Mouse (Mus musculus) midbrain, postnatal 0 days (tissue): Measurements from ENCODE around the gene Inhbb. TPM values are rescaled to one million over a fixed set of nuclear protein-coding genes. Genes with fewer than 3 reads are reported as not detected.

Experiments used
- ATAC-seq: fragments of 200-750 bp; cut with Nextera tagmentation; 2 replicates; pipeline ENCODE4 v1.8.0; 2017; ENCODE audit warnings: moderate number of reproducible peaks, mild to moderate bottlenecking, moderate TSS enrichment, moderate library complexity; ENCODE audit not compliant: low FRiP score
- DNase-seq: peaks from one replicate; pipeline ENCODE4 v3.0.0-alpha.2; 2015; ENCODE audit warnings: low spot score
- H3K27ac ChIP-seq: fragments of 300-500 bp; sonication (generic); 2 replicates; pipeline ENCODE4 v1.5.1; 2014; ENCODE audit warnings: low read depth, mild to moderate bottlenecking, low read length, mixed read lengths
- H3K27me3 ChIP-seq: fragments of 300-500 bp; sonication (generic); 2 replicates; pipeline ENCODE4 v1.6.1; 2014; ENCODE audit warnings: low read length, control low read depth, mixed read lengths; ENCODE audit not compliant: insufficient read depth
- H3K36me3 ChIP-seq: fragments of 300-500 bp; sonication (generic); 2 replicates; pipeline ENCODE4 v1.6.1; 2014; ENCODE audit warnings: low read length, control low read depth, mixed read lengths; ENCODE audit not compliant: insufficient read depth
- H3K4me1 ChIP-seq: fragments of 300-500 bp; sonication (generic); 2 replicates; pipeline ENCODE4 v1.6.1; 2014; ENCODE audit warnings: mild to moderate bottlenecking, control low read depth, antibody characterized with exemption, low read length, mixed read lengths; ENCODE audit not compliant: insufficient read depth
- H3K4me2 ChIP-seq: fragments of 300-500 bp; sonication (generic); 2 replicates; pipeline ENCODE4 v1.6.1; 2014; ENCODE audit warnings: low read depth, mild to moderate bottlenecking, low read length, mixed read lengths; ENCODE audit not compliant: poor library complexity, severe bottlenecking
- H3K4me3 ChIP-seq: fragments of 300-500 bp; sonication (generic); 2 replicates; pipeline ENCODE4 v1.5.1; 2014; ENCODE audit warnings: low read depth, mild to moderate bottlenecking, low read length, moderate library complexity
- H3K9ac ChIP-seq: fragments of 300-500 bp; sonication (generic); replicated peaks from 2 replicates; pipeline ENCODE4 v1.6.1; 2014; ENCODE audit warnings: mild to moderate bottlenecking, low read length, moderate library complexity, mixed read lengths; ENCODE audit not compliant: poor library complexity, severe bottlenecking
- H3K9me3 ChIP-seq: fragments of 300-500 bp; sonication (generic); 2 replicates; pipeline ENCODE4 v1.6.1; 2016; ENCODE audit warnings: low read length, control low read depth
- CTCF ChIP-seq: IDR thresholded peaks from 2 replicates; pipeline ENCODE4 v1.5.1; 2016; ENCODE audit warnings: antibody characterized with exemption, mild to moderate bottlenecking
- WGBS: fragments of 180-500 bp; shearing (Covaris S2); extraction: QIAGEN DNeasy Blood & Tissue Kit; methylation state at CpG from one replicate; pipeline ENCODE4 v1.1.7; 2014; 5-methylcytosine and 5-hydroxymethylcytosine counted together
- polyA plus RNA-seq: library from polyadenylated mRNA; unstranded; fragments of >200 nt; fragmentation: Nextera tagmentation; extraction: Ambion mirVana; gene quantifications from 2 replicates; pipeline ENCODE4 v1.2.1, GENCODE M21; 2015
- total RNA-seq: library from RNA; depleted of rRNA; stranded (reverse); fragments of >200 nt; gene quantifications from 2 replicates; pipeline ENCODE4 v1.2.3, GENCODE M21; 2014

Gene Inhbb
- total and polyA plus RNA-seq, 2 experiments from 2014 or later, result 2.6 to 5.1 TPM

DNA sequence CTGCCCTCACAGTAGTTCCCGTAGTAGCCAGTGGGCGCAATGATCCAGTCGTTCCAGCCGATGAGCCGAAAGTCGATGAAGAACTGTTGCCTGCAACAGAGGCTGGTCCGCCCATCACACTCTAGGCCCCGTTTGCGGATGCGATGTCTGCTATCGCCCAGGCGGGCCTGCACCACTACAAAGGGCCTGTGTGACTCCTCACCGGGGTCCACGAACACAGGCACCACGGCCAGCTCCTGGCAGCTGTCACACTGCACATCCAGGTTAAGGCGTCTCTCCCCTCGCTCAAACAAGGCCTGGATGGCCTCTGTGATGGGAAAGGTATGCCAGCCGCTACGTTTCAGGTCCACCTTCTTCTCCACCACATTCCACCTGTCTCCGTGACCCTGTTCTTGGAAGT lies 4.5 kb downstream of the Inhbb start:
- TF ChIP-seq CTCF, result no peak
- H3K9ac ChIP-seq, result no peak overlapping the region
- H3K9me3 ChIP-seq, result no peaks in the 10 kb centered on the region
- no peaks in the 10 kb centered on the region for H3K36me3 ChIP-seq
- DNase-seq, result no peak
- no peak overlapping the region for H3K4me2 ChIP-seq
- no peak overlapping the region for H3K4me3 ChIP-seq
- no peak overlapping the region for H3K27ac ChIP-seq
- 85% methylated on average over 20 of the region's 20 CpGs for WGBS
- peaks cover 26% of the 10 kb centered on the region for H3K27me3 ChIP-seq
- no peaks in the 10 kb centered on the region for H3K4me1 ChIP-seq
- ATAC-seq, result no peak

DNA sequence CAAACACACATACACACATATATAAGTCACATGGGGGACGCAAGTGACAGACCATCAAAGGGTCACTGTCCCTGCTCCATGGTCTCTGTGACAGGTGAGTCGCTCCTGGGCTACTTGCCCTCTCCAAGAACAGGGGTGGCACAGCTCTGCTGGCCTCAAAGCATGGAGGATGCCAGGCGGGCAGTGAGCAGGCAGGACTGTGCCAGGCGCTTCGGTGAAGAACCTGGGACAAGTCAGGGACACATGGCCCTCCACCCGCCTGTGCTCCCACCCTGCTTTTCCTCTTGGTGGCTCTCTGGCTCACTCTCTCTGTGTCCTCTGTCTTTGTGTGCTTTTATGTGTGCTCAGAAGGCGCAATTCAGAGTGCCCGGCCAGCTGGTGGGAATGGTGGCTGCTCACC lies 5.4 kb downstream of the Inhbb start:
- no peak overlapping the region for H3K4me3 ChIP-seq
- no peak for TF ChIP-seq CTCF
- ATAC-seq (no peak), DNase-seq (no peak)
- H3K4me2 ChIP-seq, result no peak overlapping the region
- H3K27ac ChIP-seq, result no peak overlapping the region
- H3K27me3 ChIP-seq, result peaks cover 23% of the 10 kb centered on the region; the same call in 1 of the 2 replicates
- H3K9me3 ChIP-seq, result no peaks in the 10 kb centered on the region
- no peaks in the 10 kb centered on the region for H3K4me1 ChIP-seq
- WGBS, result 82% methylated on average over 8 of the region's 8 CpGs
- H3K36me3 ChIP-seq, result no peaks in the 10 kb centered on the region
- no peak overlapping the region for H3K9ac ChIP-seq

DNA sequence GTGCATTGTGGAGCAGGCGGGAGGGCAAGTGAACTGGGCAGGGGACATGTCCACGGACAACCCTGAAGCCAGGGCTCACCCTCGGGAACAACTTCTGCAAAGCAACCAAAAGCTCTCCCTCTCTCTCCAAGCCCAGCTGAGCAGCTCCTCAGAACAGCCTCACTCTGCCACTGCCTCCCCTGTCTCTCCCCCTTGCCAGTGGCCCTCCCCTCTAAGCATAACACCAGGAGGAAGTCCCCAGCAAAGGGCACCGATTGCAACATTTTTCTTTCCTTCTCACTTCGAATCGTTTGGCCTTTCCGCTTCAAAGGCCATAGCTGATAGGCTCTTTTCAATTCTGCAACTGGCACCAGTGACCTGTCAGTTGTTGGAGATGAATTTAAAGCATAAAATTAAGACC lies 5.9 kb downstream of the Inhbb start:
- WGBS, result 74% methylated on average over 7 of the region's 7 CpGs
- ATAC-seq, result no peak
- TF ChIP-seq CTCF, result no peak

DNA sequence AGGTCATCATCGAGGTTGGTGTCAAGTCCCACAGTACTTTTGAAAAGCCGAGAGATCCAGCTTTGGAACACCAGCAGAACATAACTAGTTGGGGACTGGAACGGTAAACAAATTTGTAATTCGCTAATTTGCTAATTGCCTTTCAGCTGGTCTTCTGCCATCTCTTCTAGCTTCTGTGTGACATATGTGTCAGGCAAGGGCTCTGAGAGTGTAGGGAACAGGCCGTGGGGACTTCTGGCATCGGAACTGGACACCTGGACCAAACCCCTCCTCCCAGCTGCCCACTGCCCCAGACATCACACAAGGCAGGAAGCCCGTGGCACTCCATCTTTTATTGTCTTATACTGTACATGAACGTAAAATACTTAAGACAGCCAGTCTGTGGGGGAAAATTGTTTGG lies 6.9 kb downstream of the Inhbb start:
- no peak for TF ChIP-seq CTCF
- Histone ChIP-seq H3K9ac (no peak overlapping the region), H3K27ac (no peak overlapping the region), H3K36me3 (no peaks in the 10 kb centered on the region), H3K4me1 (no peaks in the 10 kb centered on the region), H3K4me2 (no peak overlapping the region), H3K27me3 (peaks cover 15% of the 10 kb centered on the region; the same call in 1 of the 2 replicates), H3K9me3 (no peaks in the 10 kb centered on the region), H3K4me3 (no peak overlapping the region)
- WGBS, result 84% methylated on average over 8 of the region's 8 CpGs
- DNase-seq (no peak), ATAC-seq (no peak)

More for the DNA sequence above, 5.9 kb downstream of the Inhbb start:
- Histone ChIP-seq H3K4me1 (no peaks in the 10 kb centered on the region), H3K27ac (no peak overlapping the region), H3K36me3 (no peaks in the 10 kb centered on the region), H3K9me3 (no peaks in the 10 kb centered on the region), H3K4me3 (no peak overlapping the region), H3K4me2 (no peak overlapping the region), H3K9ac (no peak overlapping the region), H3K27me3 (peaks cover 21% of the 10 kb centered on the region; the same call in 1 of the 2 replicates)
- no peak for DNase-seq

DNA sequence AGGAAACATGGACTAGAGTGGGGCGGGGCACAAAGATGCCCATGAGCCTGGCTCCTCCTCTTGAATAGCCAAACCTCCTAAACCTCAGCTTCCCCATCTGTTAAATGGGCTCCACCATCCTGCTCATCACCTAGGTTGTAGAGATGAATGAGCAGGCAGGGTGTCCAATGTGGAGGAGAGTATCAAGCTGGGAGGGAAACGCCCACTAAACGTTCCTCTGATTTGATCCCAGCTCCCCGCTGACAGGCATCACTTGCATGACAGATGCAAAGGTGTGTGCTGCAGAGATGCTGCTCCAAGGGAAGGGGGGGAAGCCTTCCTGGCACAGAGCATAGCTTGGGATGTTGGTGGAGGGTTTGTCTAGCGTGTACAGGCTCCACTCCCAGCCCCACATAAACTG lies 11.4 kb downstream of the Inhbb start:
- Histone ChIP-seq H3K36me3 (no peaks in the 10 kb centered on the region), H3K27me3 (no peaks in the 10 kb centered on the region), H3K4me2 (no peak overlapping the region), H3K4me3 (no peak overlapping the region), H3K9ac (no peak overlapping the region), H3K27ac (no peak overlapping the region), H3K4me1 (no peaks in the 10 kb centered on the region), H3K9me3 (no peaks in the 10 kb centered on the region)
- 79% methylated on average over 5 of the region's 5 CpGs for WGBS
- ATAC-seq (no peak), DNase-seq (no peak)
- no peak for TF ChIP-seq CTCF

DNA sequence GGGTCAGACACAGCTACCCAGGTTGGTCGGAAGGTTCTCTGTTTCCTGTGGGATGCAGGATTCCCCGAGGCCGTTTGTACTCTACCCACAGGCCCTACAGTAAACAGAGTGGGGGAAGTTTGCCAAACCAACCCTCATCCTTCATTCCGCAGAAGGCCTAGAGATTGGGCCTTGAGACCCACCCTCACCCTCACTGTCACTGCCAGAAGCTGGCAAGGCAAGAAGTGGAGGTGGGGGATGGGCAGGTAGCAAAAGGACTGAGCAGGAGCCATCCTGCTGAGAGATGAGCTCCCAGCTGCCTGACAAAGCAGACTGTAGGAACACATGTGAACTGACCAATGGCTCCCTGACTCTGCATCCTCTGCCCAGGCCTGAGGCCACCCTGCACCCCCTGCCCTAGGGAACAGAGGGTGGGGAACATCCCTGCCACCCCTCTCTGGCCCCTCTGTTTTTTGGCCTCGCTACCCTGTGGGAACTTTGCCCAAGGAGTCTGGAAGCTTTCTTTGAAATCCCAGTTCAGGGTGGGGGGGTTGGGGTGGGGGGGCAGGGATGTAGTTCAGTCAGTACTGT lies 12.4 kb downstream of the Inhbb start:
- Histone ChIP-seq H3K27me3 (no peaks in the 10 kb centered on the region), H3K27ac (no peak overlapping the region), H3K9ac (no peak overlapping the region), H3K4me3 (no peak overlapping the region), H3K36me3 (no peaks in the 10 kb centered on the region), H3K4me1 (no peaks in the 10 kb centered on the region), H3K4me2 (no peak overlapping the region), H3K9me3 (no peaks in the 10 kb centered on the region)
- no peak for TF ChIP-seq CTCF
- WGBS, result 53% methylated on average over 5 of the region's 5 CpGs
- ATAC-seq (0 out of 2 replicates have a peak, but pooled peaks have one; percentile 36), DNase-seq (no peak)
